Mouse (Mus musculus) hindbrain, embryonic 11.5 days (tissue): Measurements from ENCODE around the gene Tmem38a. TPM values are rescaled to one million over a fixed set of nuclear protein-coding genes. Genes with fewer than 3 reads are reported as not detected.

Experiments
- polyA plus RNA-seq: library from polyadenylated mRNA; unstranded; fragments of >200 nt; fragmentation: Nextera tagmentation; extraction: Ambion mirVana; gene quantifications from 2 replicates; pipeline ENCODE4 v1.2.1, GENCODE M21; 2014

Tmem38a gene
- polyA plus RNA-seq, 1 experiment from 2014 or later = 10.2 TPM

Other genes starting within 250 kb of the Tmem38a start
- gene Eps15l1, start 150.6 kb upstream of the Tmem38a start, polyA plus RNA-seq = 73.4 and 75.9 TPM in 2 replicates
- gene Calr3, start 128.2 kb upstream of the Tmem38a start, polyA plus RNA-seq = 0.74 and 1.3 TPM in 2 replicates
- gene 1700030K09Rik, start 128.2 kb upstream of the Tmem38a start, polyA plus RNA-seq = 11.4 and 13.4 TPM in 2 replicates
- gene Cherp, start 96.8 kb upstream of the Tmem38a start, polyA plus RNA-seq = 49.8 and 53.0 TPM in 2 replicates
- gene Slc35e1, start 79.4 kb upstream of the Tmem38a start, polyA plus RNA-seq = 10.7 and 13.0 TPM in 2 replicates
- gene Med26, start 23.8 kb upstream of the Tmem38a start, polyA plus RNA-seq = 11.2 and 13.0 TPM in 2 replicates
- gene Smim7, start 967 bp upstream of the Tmem38a start, polyA plus RNA-seq = 126 and 136 TPM in 2 replicates
- gene Nwd1, start 74.7 kb downstream of the Tmem38a start, polyA plus RNA-seq = 0.03 TPM in 1 of 2 replicates, not detected in the other
- 153 and 157 TPM in 2 replicates for gene Sin3b, start 151.2 kb downstream of the Tmem38a start, polyA plus RNA-seq
- gene F2rl3, start 189.8 kb downstream of the Tmem38a start, polyA plus RNA-seq = 0.91 and 1.5 TPM in 2 replicates